Mouse (Mus musculus): ENCODE measurements around the gene Asxl1.

DNA sequence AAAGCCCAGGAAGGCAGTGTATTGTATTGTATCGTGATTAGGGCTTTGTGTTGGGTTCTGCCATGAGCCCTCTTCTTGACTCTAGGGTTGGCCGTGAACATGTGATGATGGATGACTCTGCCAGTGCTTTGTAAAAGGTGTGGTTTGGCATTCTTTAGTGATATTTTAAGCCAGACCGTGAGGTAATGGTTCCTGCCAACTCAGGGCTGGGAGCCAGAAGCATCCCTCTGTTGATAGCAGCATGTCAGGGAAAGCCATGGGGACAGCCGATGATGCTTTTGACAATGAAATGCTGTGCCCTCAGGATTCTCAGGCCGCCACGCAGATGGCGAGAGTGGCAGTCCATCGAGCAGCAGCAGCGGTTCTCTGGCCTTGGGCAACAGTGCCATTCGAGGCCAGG, 47.4 kb downstream of the Asxl1 start:
- no peak for TF ChIP-seq POLR2A (IDR thresholded peaks at IDR 0.05; ENCODE audit: control insufficient read depth in 1 of 2, insufficient read depth in 1 of 2, low read depth in 1 of 2, low read length in 2 of 2, poor library complexity in 1 of 2)
- no peak for TF ChIP-seq CTCF (IDR thresholded peaks at IDR 0.05 in 2 of 3, conservative IDR thresholded peaks at IDR 0.05 in 1 of 3; ENCODE audit: control insufficient read depth in 1 of 3, insufficient read depth in 1 of 3, low read depth in 2 of 3, low read length in 3 of 3, poor library complexity in 1 of 3, severe bottlenecking in 1 of 3)
- no peak for TF ChIP-seq KAT2A (conservative IDR thresholded peaks at IDR 0.05; ENCODE audit: low read depth, low read length)
- no peak for TF ChIP-seq GABPA (IDR thresholded peaks at IDR 0.05; ENCODE audit: low read depth, low read length)

Measured in MEL (cell line).